Mouse (Mus musculus) cerebellum, adult 11 months (tissue): ENCODE results near the gene Tmem106c.

ENCODE experiments used
- DNase-seq: peaks from one replicate; pipeline ENCODE4 v3.0.0; 2022

The Tmem106c gene

GRCm38 (mm10) chr15:97954671-97955070 lies 9.3 kb upstream of the Tmem106c start:
- no peak for DNase-seq

GRCm38 (mm10) chr15:97955286-97955685 lies 8.7 kb upstream of the Tmem106c start:
- DNase-seq, result no peak

DNA sequence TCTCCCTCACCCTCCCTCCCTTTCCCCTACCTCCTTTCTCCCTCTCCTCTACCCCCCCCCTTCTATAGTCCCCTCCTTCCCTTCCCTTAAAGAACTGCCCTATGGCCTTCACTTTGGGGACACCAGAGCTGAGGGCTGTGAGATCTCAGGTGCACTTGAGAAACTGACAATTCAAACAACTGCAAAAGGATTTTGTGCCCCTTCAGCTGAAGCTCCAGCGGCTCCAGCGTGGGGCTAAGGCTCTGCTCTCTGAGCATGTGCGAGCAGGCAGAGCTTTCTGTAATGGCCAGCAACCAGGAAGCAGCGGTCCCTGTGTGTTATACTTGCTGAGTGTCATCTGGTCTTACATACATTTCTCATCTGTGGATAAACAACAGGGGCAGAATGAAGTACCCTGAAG lies 8.3 kb upstream of the Tmem106c start:
- no peak for DNase-seq

GRCm38 (mm10) chr15:97956416-97956815 lies 7.6 kb upstream of the Tmem106c start:
- DNase-seq, result no peak

- DNase-seq, result no peak
Observed at GRCm38 (mm10) chr15:97963329-97963988, 541 bp upstream of the Tmem106c start.

- DNase-seq, result peak; percentile 28
Observed at GRCm38 (mm10) chr15:97964836-97965187, 812 bp downstream of the Tmem106c start.

DNA sequence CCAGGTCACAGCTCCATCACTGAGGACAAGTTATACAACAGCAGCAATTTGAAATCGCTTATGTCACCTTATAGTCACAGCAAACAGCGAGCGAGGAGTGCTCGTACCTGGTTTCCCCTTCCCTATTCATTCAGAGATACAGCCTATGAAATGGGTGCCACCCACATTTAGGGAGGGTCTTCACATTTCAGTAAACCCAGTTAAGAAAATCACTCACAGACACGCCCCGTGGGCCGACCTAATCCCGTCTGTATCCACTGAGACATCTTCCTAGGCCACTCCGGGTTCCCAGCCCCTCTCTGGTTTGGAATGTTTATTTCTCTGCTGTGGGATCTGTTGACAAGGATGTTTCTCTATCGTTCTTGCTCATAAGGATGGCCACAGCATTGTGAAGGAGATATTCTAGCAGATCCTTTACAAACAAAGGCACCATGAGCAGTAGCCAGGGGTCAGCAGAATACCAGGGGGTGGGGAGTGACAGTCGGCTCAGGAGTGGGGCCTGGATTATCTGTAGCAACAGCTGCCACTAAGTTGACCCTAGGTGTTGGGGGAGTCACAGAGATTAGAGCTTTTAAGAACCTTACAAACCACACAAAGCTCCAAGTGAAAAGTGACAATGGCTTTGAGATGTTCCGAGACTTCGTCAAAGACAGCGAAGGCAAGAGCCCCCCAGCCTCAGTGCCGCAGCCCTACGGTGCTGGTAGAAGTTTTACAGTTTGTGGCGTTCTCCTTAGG lies 1.5 kb downstream of the Tmem106c start:
- no peak for DNase-seq

DNA sequence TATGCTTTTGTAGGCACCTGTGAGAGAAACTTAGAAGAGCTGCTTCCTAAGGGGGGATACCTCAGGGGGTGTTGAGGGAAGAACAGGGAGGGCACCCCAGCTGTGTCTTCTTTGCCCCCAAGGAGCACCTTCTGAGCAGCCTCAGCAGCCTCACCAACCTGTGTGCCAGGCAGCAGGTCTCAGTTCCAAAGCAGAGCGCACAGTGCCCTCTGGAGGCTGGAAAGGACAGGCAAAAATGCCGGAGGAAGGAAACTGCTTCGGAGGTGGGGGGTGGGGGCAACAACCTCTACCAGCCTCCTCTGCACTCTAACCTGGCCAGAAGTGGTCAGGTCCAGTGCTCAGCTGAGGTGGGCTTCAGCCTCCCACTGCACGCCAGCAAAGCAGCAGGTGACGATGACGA lies 6.3 kb downstream of the Tmem106c start:
- no peak for DNase-seq

GRCm38 (mm10) chr15:97972580-97972979 lies 8.6 kb downstream of the Tmem106c start:
- no peak for DNase-seq

GRCm38 (mm10) chr15:97973248-97974005 lies 9.4 kb downstream of the Tmem106c start:
- DNase-seq, result no peak

GRCm38 (mm10) chr15:97981560-97981959 lies 17.6 kb downstream of the Tmem106c start:
- DNase-seq, result no peak

DNA sequence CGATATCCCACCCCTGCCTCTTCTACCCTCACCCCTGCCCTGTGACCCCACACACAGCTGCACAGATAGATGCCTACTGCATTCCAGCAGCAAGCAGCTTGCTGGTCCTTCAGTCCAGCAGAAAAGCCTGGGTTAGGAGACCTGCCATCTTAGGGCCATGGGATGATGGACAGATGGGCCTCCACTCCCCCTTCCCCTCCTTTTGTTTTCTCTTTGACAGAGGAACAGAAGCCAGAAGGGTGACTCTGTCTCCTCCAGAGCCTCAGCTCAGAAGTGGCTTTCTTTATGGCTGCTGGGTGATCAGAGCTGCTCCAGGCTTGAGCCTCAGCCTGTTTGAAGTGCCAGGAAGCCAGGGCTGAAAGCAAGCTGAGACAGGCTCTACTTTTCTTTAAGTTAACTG lies 25.5 kb downstream of the Tmem106c start:
- DNase-seq, result no peak

GRCm38 (mm10) chr15:97990124-97990523 lies 26.1 kb downstream of the Tmem106c start:
- DNase-seq, result no peak

DNA sequence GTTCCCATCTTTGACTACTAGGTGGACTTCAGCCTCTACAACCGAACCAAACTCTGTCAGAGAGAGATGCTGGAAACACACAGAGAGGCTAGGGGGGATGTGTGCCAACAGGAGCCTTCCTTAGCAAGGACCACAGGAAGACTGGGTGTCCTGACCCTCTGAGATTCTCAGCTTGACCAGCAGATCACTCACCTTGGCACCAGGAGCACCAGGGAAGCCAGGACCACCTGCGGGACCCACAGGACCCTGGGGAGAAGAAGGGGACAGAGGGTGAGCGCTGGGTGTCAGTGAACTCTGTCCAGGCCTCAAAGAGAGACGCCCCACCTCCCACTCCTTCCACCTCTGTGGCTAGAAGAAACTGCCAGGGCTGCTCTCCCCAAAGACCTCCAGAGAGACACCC lies 26.7 kb downstream of the Tmem106c start:
- no peak for DNase-seq

- DNase-seq, result no peak
Observed at GRCm38 (mm10) chr15:97991285-97991895, 27.4 kb downstream of the Tmem106c start.

GRCm38 (mm10) chr15:97992027-97992711 lies 28.2 kb downstream of the Tmem106c start:
- no peak for DNase-seq

GRCm38 (mm10) chr15:97992712-97993286 lies 28.8 kb downstream of the Tmem106c start:
- peak; percentile 48 for DNase-seq

- DNase-seq, result no peak
Observed at GRCm38 (mm10) chr15:97996716-97997256, 32.8 kb downstream of the Tmem106c start.

DNA sequence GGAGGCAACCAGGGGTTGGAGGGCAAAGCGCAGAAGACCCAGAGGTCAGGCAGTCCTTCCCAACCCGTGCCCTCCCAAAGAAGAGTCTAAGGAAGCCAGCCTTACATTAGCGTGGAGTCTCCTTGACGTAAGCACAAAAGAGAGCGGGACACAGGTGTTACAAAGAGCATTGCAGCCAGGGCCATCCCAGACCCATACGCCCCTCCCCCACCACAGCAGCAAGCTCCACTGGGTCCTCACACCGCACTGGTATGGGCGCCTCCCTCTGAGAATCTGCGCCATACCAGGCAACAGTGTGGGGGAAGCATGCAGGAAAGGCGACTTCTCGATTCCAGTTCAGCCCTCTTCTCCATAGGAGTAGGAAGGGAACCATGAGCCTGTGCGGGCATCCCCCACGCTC lies 35.5 kb downstream of the Tmem106c start:
- no peak for DNase-seq

DNA sequence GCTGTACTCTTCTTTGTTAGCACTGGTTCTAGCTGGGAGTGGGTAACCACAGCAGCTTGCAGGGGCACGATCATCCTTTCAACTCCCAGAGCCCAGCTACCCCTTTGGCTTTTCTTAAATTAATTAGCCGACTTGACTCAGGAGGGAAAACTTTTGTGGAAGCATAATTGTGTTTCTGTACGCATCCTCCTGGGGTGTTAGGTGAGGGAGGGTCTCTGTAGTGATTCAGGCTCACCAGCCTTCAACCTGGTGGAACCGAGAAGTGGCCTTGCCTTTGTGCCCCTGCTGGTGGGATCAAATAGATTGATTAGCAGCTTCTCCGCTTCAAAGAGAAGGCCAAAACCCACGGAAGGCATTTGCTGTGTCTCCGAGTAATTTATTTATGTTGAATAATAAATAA lies 36.0 kb downstream of the Tmem106c start:
- no peak for DNase-seq

DNA sequence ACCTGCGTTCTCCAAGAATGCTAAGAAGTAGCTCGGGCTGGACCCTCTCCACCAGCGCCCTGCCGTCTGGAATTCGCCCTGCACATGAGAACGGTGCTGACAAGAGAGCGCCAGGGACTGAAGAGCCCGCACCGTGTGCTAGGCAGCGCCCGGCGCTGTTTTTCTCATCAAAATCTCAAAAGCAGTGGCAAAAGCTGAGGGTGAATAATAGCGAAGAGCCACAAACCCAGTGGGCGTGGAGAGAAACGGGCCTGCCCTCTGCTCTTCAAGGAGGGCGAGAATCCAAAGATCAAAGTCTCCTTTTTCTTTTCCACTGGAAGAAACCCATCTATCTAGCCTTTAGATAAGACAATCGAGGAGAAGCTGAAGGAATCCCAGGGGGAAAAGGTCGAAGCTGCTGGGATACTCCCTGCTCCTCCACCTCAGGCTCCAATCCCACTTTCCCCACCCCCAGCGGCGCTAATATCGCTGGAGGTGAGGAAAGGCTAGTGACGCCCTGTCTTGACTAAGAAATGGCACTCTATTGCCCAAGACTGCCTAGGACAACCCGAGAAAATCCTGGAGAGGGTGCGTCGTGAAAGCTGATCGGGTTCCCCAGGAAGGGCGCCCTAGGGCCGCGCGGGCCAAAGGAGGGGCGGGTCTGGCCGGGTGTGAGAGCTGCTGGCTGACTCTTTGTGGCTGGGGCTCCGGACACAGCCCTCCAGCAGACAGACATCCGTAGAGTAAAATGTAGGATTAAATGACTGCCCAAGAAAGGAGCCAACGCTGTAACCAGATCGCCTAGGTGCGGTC lies 37.5 kb downstream of the Tmem106c start:
- no peak for DNase-seq
